10 mouse cellular contexts compared by ENCODE assay signal in genomic region chr14:99010224-99010919, GRCm38 (mm10). TPM values are rescaled to one million over a fixed set of nuclear protein-coding genes. Genes with fewer than 3 reads are reported as not detected.
A peak's percentile ranks its signal among the peaks of the same experiment; 100 is the strongest.
DNase-seq lines count a peak whose midpoint lies in the region; TF ChIP-seq lines count a peak whose summit lies in the region.
"Had no signal": no experiment of that assay in that cellular context is flagged by ENCODE, and none has a peak within 500 bp of the region (broad histone marks: within the 10 kb centered on the region; RNA-seq: fewer than 3 reads in every experiment).

No protein-coding gene starts in this region.

- no peaks in the 10 kb centered on the region for H3K4me1 ChIP-seq in kidney, adult 2 months (ENCODE audit: control insufficient read depth, insufficient read depth, low read length)

- no peak overlapping the region; the same call in 1 of the 2 replicates for H3K4me3 ChIP-seq in kidney, adult 2 months (ENCODE audit: insufficient read depth, low read depth, low read length)

- peak overlapping the region; percentile 66 for H3K27ac ChIP-seq in kidney, adult 2 months (ENCODE audit: insufficient read depth, low read depth, low read length)

- peak; percentile 58 to 60 for DNase-seq in cerebellum, postnatal 14 days
- DNase-seq in cerebellum, postnatal 4 days (ENCODE audit: low spot score in 2 of 2): no peak
- peak; percentile 68 for DNase-seq in 416B (ENCODE audit: low read depth)
- peak; percentile 10 to 41 for DNase-seq in heart, adult 9 months (ENCODE audit: low spot score in 2 of 2)
- peak; percentile 22 for DNase-seq in kidney, adult 2 months
- no peak for DNase-seq in right cerebral cortex, adult 18-20 months
- no peak for DNase-seq in urinary bladder, postnatal 14 days (ENCODE audit: low spot score)
- DNase-seq in layer of hippocampus, adult 9-10 months (ENCODE audit: low spot score): no peak
- DNase-seq: cerebellum, adult 18-20 months; gastrocnemius, postnatal 14 days had no signal

- H3K27me3 ChIP-seq in kidney, adult 2 months (replicated peaks; ENCODE audit: control insufficient read depth, insufficient read depth, low read length): no peaks in the 10 kb centered on the region

- H3K36me3 ChIP-seq in kidney, adult 2 months (ENCODE audit: control insufficient read depth, insufficient read depth, low read length): no peaks in the 10 kb centered on the region

- TF ChIP-seq CTCF in kidney, adult 2 months (conservative IDR thresholded peaks at IDR 0.05; ENCODE audit: insufficient read depth, insufficient read length, low read depth, low read length): no peak

- TF ChIP-seq POLR2A in kidney, adult 2 months (IDR thresholded peaks at IDR 0.05; ENCODE audit: low read depth, low read length): no peak

- 47% methylated on average over 8 of the region's 8 CpGs for WGBS in kidney, adult 2 months

RNA-seq across cellular contexts. Expression of gene Rpl36a-ps1, which starts 16.3 kb away (rescaled TPM):
- polyA plus RNA-seq in kidney, adult 2 months (2012; rRNA removed): not detected in 2 replicates

RNA-seq across cellular contexts. Expression of gene Mzt1, which starts 35.6 kb away (rescaled TPM):
- polyA plus RNA-seq in kidney, adult 2 months (2012; rRNA removed): 12.3 and 16.5 TPM in 2 replicates

RNA-seq across cellular contexts. Expression of gene Bora, which starts 35.6 kb away (rescaled TPM):
- polyA plus RNA-seq in kidney, adult 2 months (2012; rRNA removed): 0.73 and 0.77 TPM in 2 replicates

Comparison
In these comparisons a context has a peak if more than half of its experiments do, and no peak if none do; other contexts are left out.
1. DNase-seq: peak in cerebellum, postnatal 14 days (2 of 2), 416B (single experiment), heart, adult 9 months (2 of 2) and kidney, adult 2 months (single experiment); none in cerebellum, postnatal 4 days (0 of 2), right cerebral cortex, adult 18-20 months (single experiment), urinary bladder, postnatal 14 days (single experiment) and layer of hippocampus, adult 9-10 months (single experiment).